Mouse (Mus musculus): ENCODE measurements around the gene Vmn1r124. TPM values are rescaled to one million over a fixed set of nuclear protein-coding genes. Genes with fewer than 3 reads are reported as not detected.
"Not testable (repeated sequence)": the region's sequence is repeated elsewhere in the genome, so short reads cannot be mapped to it uniquely, and the experiment has no call there.

Vmn1r124 gene
- not detected for polyA plus RNA-seq (2017; shearing (Covaris generic))

GRCm38 (mm10) chr7:21260517-21260916 lies at the start of gene Vmn1r124:
Vmn1r124 (minus strand) TSS chr7:21260617.
- ATAC-seq = not testable (repeated sequence)

- not testable (repeated sequence) for ATAC-seq
These were observed 41.0 kb upstream of the Vmn1r124 start, which contains the start of gene Vmn1r126 for GRCm38 (mm10) chr7:21301367-21301766. Vmn1r126 (minus strand) TSS chr7:21301467.

DNA sequence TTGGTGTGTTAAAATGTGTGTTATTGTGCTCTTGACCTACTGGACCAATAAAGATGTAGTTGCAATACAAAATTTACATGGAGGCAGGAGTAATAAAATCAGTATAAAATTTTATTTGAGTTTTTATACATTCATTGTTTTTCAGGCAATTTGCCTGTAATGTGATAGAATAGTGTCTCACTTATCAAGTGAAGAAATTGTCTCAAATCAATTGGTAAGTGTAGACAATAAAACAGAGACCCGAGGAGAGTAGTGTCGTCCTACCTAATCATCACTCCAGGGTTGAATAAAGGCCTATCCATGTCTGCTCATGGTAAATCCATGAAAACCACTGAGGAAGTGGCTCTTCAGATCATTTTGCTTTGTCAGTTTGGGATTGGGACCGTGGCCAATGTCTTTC lies 11.5 kb upstream of the Vmn1r124 start, which contains the start of gene Vmn1r125:
Gene Vmn1r125 (plus strand): TSS at position 301 of the 400 bp plus-strand sequence.
- not testable (repeated sequence) for ATAC-seq

Other genes with a start within 250 kb of the Vmn1r124 start
- not detected for gene Vmn1r119, start 248.2 kb downstream of the Vmn1r124 start, polyA plus RNA-seq (2017; shearing (Covaris generic))
- gene Vmn1r120, start 206.8 kb downstream of the Vmn1r124 start, polyA plus RNA-seq (2017; shearing (Covaris generic)) = not detected
- gene Vmn1r121, start 162.1 kb downstream of the Vmn1r124 start, polyA plus RNA-seq (2017; shearing (Covaris generic)) = not detected
- gene Vmn1r122, start 126.5 kb downstream of the Vmn1r124 start, polyA plus RNA-seq (2017; shearing (Covaris generic)) = not detected
- not detected for gene Vmn1r123, start 98.4 kb downstream of the Vmn1r124 start, polyA plus RNA-seq (2017; shearing (Covaris generic))
- under 1 TPM in 1 of 3 experiments, not detected in 2; 0.27 TPM for gene Gm5157, start 70.2 kb downstream of the Vmn1r124 start, polyA plus RNA-seq (2017; shearing (Covaris generic))
- gene Vmn1r125, start 11.6 kb upstream of the Vmn1r124 start, polyA plus RNA-seq (2017; shearing (Covaris generic)) = not detected
- not detected for gene Vmn1r126, start 40.9 kb upstream of the Vmn1r124 start, polyA plus RNA-seq (2017; shearing (Covaris generic))
- gene Vmn1r127, start 59.2 kb upstream of the Vmn1r124 start, polyA plus RNA-seq (2017; shearing (Covaris generic)) = not detected
- not detected for gene Vmn1r128, start 88.8 kb upstream of the Vmn1r124 start, polyA plus RNA-seq (2017; shearing (Covaris generic))
- gene Vmn1r129, start 100.7 kb upstream of the Vmn1r124 start, polyA plus RNA-seq (2017; shearing (Covaris generic)) = not detected
- gene Gm6882, start 172.1 kb upstream of the Vmn1r124 start, polyA plus RNA-seq (2017; shearing (Covaris generic)) = under 1 TPM in 1 of 3 experiments, not detected in 2; 0.16 TPM

Data from inflammation-experienced regulatory T-cells, adult 6 months (primary cell).